Mouse (Mus musculus): ENCODE measurements around the gene Apod. TPM values are rescaled to one million over a fixed set of nuclear protein-coding genes. Genes with fewer than 3 reads are reported as not detected.

Gene Apod
- total and polyA plus RNA-seq, 2 experiments from 2014 or later: 79.0 to 226 TPM

- Histone ChIP-seq H3K27me3 (ENCODE audit: insufficient read depth, low read length) (no peaks in the 10 kb centered on the region), H3K27ac (ENCODE audit: low read depth, low read length) (no peak overlapping the region), H3K4me2 (ENCODE audit: low read depth, low read length, poor library complexity, severe bottlenecking) (no peak overlapping the region), H3K4me3 (ENCODE audit: low read depth, low read length) (no peak overlapping the region), H3K9ac (replicated peaks; ENCODE audit: low read length, poor library complexity, severe bottlenecking) (no peak overlapping the region), H3K36me3 (ENCODE audit: insufficient read depth, low read length) (no peaks in the 10 kb centered on the region), H3K9me3 (ENCODE audit: low read length) (no peaks in the 10 kb centered on the region), H3K4me1 (ENCODE audit: insufficient read depth, low read length) (peaks cover 11% of the 10 kb centered on the region)
- no peak for TF ChIP-seq CTCF (IDR thresholded peaks at IDR 0.05)
- no peak for ATAC-seq (ENCODE audit: low FRiP score)
- peak; percentile 41 for DNase-seq (ENCODE audit: low spot score)
- 59% methylated on average over 7 of the region's 7 CpGs for WGBS
Measured at GRCm38 (mm10) chr16:31276539-31276938, 38.1 kb downstream of the Apod start.

- Histone ChIP-seq H3K9ac (replicated peaks; ENCODE audit: low read length, poor library complexity, severe bottlenecking) (peak within 1 kb of the TSS; percentile 88), H3K36me3 (ENCODE audit: insufficient read depth, low read length) (no peaks in the 10 kb centered on the region), H3K27me3 (ENCODE audit: insufficient read depth, low read length) (no peaks in the 10 kb centered on the region), H3K9me3 (ENCODE audit: low read length) (no peaks in the 10 kb centered on the region), H3K4me2 (ENCODE audit: low read depth, low read length, poor library complexity, severe bottlenecking) (peak within 1 kb of the TSS; percentile 50), H3K4me3 (ENCODE audit: low read depth, low read length) (peak within 1 kb of the TSS; percentile 92), H3K4me1 (ENCODE audit: insufficient read depth, low read length) (peaks cover 11% of the 10 kb centered on the region), H3K27ac (ENCODE audit: low read depth, low read length) (peak within 1 kb of the TSS; percentile 72)
- peak; percentile 16 for TF ChIP-seq CTCF (IDR thresholded peaks at IDR 0.05)
- ATAC-seq (ENCODE audit: low FRiP score) (peak; percentile 95), DNase-seq (ENCODE audit: low spot score) (peak; percentile 92)
- under 1% methylated on average over 38 of the region's 83 CpGs for WGBS
Measured at GRCm38 (mm10) chr16:31274674-31275460, 39.7 kb downstream of the Apod start, which contains the start of gene Ppp1r2. Gene Ppp1r2, minus strand, starts transcription at chr16:31275277.

- Histone ChIP-seq H3K27me3 (ENCODE audit: insufficient read depth, low read length) (no peaks in the 10 kb centered on the region), H3K9me3 (ENCODE audit: low read length) (no peaks in the 10 kb centered on the region), H3K36me3 (ENCODE audit: insufficient read depth, low read length) (no peaks in the 10 kb centered on the region), H3K4me3 (ENCODE audit: low read depth, low read length) (peak overlapping the region; percentile 92), H3K27ac (ENCODE audit: low read depth, low read length) (peak overlapping the region; percentile 72), H3K4me1 (ENCODE audit: insufficient read depth, low read length) (peaks cover 11% of the 10 kb centered on the region), H3K9ac (replicated peaks; ENCODE audit: low read length, poor library complexity, severe bottlenecking) (peak overlapping the region; percentile 88), H3K4me2 (ENCODE audit: low read depth, low read length, poor library complexity, severe bottlenecking) (peak overlapping the region; percentile 50)
- no peak for ATAC-seq (ENCODE audit: low FRiP score)
- no peak for TF ChIP-seq CTCF (IDR thresholded peaks at IDR 0.05)
- no peak for DNase-seq (ENCODE audit: low spot score)
- 5% methylated on average over 6 of the region's 6 CpGs for WGBS
Measured at GRCm38 (mm10) chr16:31274084-31274483, 40.5 kb downstream of the Apod start.

GRCm38 (mm10) chr16:31266692-31267091, 47.9 kb downstream of the Apod start:
- Histone ChIP-seq H3K27ac (ENCODE audit: low read depth, low read length) (no peak overlapping the region), H3K4me1 (ENCODE audit: insufficient read depth, low read length) (no peaks in the 10 kb centered on the region), H3K9ac (replicated peaks; ENCODE audit: low read length, poor library complexity, severe bottlenecking) (no peak overlapping the region), H3K27me3 (ENCODE audit: insufficient read depth, low read length) (no peaks in the 10 kb centered on the region), H3K9me3 (ENCODE audit: low read length) (no peaks in the 10 kb centered on the region), H3K4me3 (ENCODE audit: low read depth, low read length) (no peak overlapping the region), H3K36me3 (ENCODE audit: insufficient read depth, low read length) (no peaks in the 10 kb centered on the region), H3K4me2 (ENCODE audit: low read depth, low read length, poor library complexity, severe bottlenecking) (no peak overlapping the region)
- no peak for ATAC-seq (ENCODE audit: low FRiP score)
- no peak for DNase-seq (ENCODE audit: low spot score)
- TF ChIP-seq CTCF (IDR thresholded peaks at IDR 0.05): no peak
- WGBS: 98% methylated on average over 2 of the region's 2 CpGs

GRCm38 (mm10) chr16:31256151-31256550, 58.5 kb downstream of the Apod start:
- WGBS: 90% methylated on average over 2 of the region's 2 CpGs

GRCm38 (mm10) chr16:31255685-31256084, 58.9 kb downstream of the Apod start:
- peaks cover 17% of the 10 kb centered on the region; the same call in 1 of the 2 replicates for H3K36me3 ChIP-seq (ENCODE audit: insufficient read depth, low read length)
- no peak overlapping the region for H3K4me3 ChIP-seq (ENCODE audit: low read depth, low read length)
- no peak overlapping the region for H3K9ac ChIP-seq (replicated peaks; ENCODE audit: low read length, poor library complexity, severe bottlenecking)
- no peaks in the 10 kb centered on the region for H3K27me3 ChIP-seq (ENCODE audit: insufficient read depth, low read length)
- H3K4me2 ChIP-seq (ENCODE audit: low read depth, low read length, poor library complexity, severe bottlenecking): no peak overlapping the region
- WGBS: 56% methylated on average over 3 of the region's 3 CpGs
- DNase-seq (ENCODE audit: low spot score): peak; percentile 11
- no peaks in the 10 kb centered on the region for H3K4me1 ChIP-seq (ENCODE audit: insufficient read depth, low read length)
- no peaks in the 10 kb centered on the region for H3K9me3 ChIP-seq (ENCODE audit: low read length)
- no peak; the same call in 1 of the 2 replicates for ATAC-seq (ENCODE audit: low FRiP score)
- no peak overlapping the region for H3K27ac ChIP-seq (ENCODE audit: low read depth, low read length)
- no peak for TF ChIP-seq CTCF (IDR thresholded peaks at IDR 0.05)

More at GRCm38 (mm10) chr16:31256151-31256550, 58.5 kb downstream of the Apod start:
- H3K9ac ChIP-seq (replicated peaks; ENCODE audit: low read length, poor library complexity, severe bottlenecking): no peak overlapping the region
- H3K9me3 ChIP-seq (ENCODE audit: low read length): no peaks in the 10 kb centered on the region
- TF ChIP-seq CTCF (IDR thresholded peaks at IDR 0.05): no peak
- H3K27ac ChIP-seq (ENCODE audit: low read depth, low read length): no peak overlapping the region
- H3K4me1 ChIP-seq (ENCODE audit: insufficient read depth, low read length): no peaks in the 10 kb centered on the region
- peaks cover 16% of the 10 kb centered on the region; the same call in 1 of the 2 replicates for H3K36me3 ChIP-seq (ENCODE audit: insufficient read depth, low read length)
- ATAC-seq (ENCODE audit: low FRiP score): no peak
- no peak overlapping the region for H3K4me3 ChIP-seq (ENCODE audit: low read depth, low read length)
- H3K27me3 ChIP-seq (ENCODE audit: insufficient read depth, low read length): no peaks in the 10 kb centered on the region
- H3K4me2 ChIP-seq (ENCODE audit: low read depth, low read length, poor library complexity, severe bottlenecking): no peak overlapping the region
- DNase-seq (ENCODE audit: low spot score): no peak

Measured in midbrain, postnatal 0 days (tissue).